Mouse (Mus musculus): ENCODE measurements at regions not wholly inside any gene's neighbourhood (a gene's known extent, or its start where the extent isn't known, plus 50 kb on each side); places are given as distances from the start of the nearest gene placed in this dataset. TPM values are rescaled to one million over a fixed set of nuclear protein-coding genes. Genes with fewer than 3 reads are reported as not detected.

- Histone ChIP-seq H3K27ac (replicated peaks; ENCODE audit: low read depth, low read length) (no peak overlapping the region), H3K9me3 (ENCODE audit: control insufficient read depth, low read length) (no peaks in the 10 kb centered on the region), H3K4me3 (ENCODE audit: low read depth, low read length) (no peak overlapping the region), H3K9ac (ENCODE audit: low read length) (no peak overlapping the region), H3K36me3 (ENCODE audit: control insufficient read depth, insufficient read depth, low read length) (no peaks in the 10 kb centered on the region), H3K27me3 (ENCODE audit: control insufficient read depth, insufficient read depth, low read length) (no peaks in the 10 kb centered on the region), H3K4me1 (ENCODE audit: control insufficient read depth, insufficient read depth, low read length) (no peaks in the 10 kb centered on the region), H3K4me2 (ENCODE audit: low read depth, severe bottlenecking) (no peak overlapping the region)
- no peak for DNase-seq (ENCODE audit: low spot score)
- WGBS, result 73% methylated on average over 4 of the region's 4 CpGs
- ATAC-seq (ENCODE audit: insufficient number of reproducible peaks, low FRiP score, low TSS enrichment, low read depth), result no peak
Measured at GRCm38 (mm10) chrX:103556046-103556445, 74.3 kb upstream of the Zcchc13 start.

GRCm38 (mm10) chrX:103556681-103557490 lies 73.5 kb upstream of the Zcchc13 start:
- no peak overlapping the region for H3K9ac ChIP-seq (ENCODE audit: low read length)
- DNase-seq (ENCODE audit: low spot score), result no peak

GRCm38 (mm10) chrX:103557496-103557895 lies 72.9 kb upstream of the Zcchc13 start:
- H3K9me3 ChIP-seq (ENCODE audit: control insufficient read depth, low read length), result no peaks in the 10 kb centered on the region
- H3K4me1 ChIP-seq (ENCODE audit: control insufficient read depth, insufficient read depth, low read length), result no peaks in the 10 kb centered on the region
- 83% methylated on average over 4 of the region's 4 CpGs for WGBS
- no peaks in the 10 kb centered on the region for H3K36me3 ChIP-seq (ENCODE audit: control insufficient read depth, insufficient read depth, low read length)
- H3K27me3 ChIP-seq (ENCODE audit: control insufficient read depth, insufficient read depth, low read length), result no peaks in the 10 kb centered on the region
- no peak overlapping the region for H3K9ac ChIP-seq (ENCODE audit: low read length)
- no peak overlapping the region for H3K27ac ChIP-seq (replicated peaks; ENCODE audit: low read depth, low read length)
- ATAC-seq (ENCODE audit: insufficient number of reproducible peaks, low FRiP score, low TSS enrichment, low read depth) (no peak), DNase-seq (ENCODE audit: low spot score) (no peak)
- H3K4me2 ChIP-seq (ENCODE audit: low read depth, severe bottlenecking), result no peak overlapping the region
- no peak overlapping the region for H3K4me3 ChIP-seq (ENCODE audit: low read depth, low read length)

More at GRCm38 (mm10) chrX:103556681-103557490, 73.5 kb upstream of the Zcchc13 start:
- no peaks in the 10 kb centered on the region for H3K36me3 ChIP-seq (ENCODE audit: control insufficient read depth, insufficient read depth, low read length)
- no peak for ATAC-seq (ENCODE audit: insufficient number of reproducible peaks, low FRiP score, low TSS enrichment, low read depth)
- no peak overlapping the region for H3K4me3 ChIP-seq (ENCODE audit: low read depth, low read length)
- H3K4me1 ChIP-seq (ENCODE audit: control insufficient read depth, insufficient read depth, low read length), result no peaks in the 10 kb centered on the region
- H3K27ac ChIP-seq (replicated peaks; ENCODE audit: low read depth, low read length), result no peak overlapping the region
- no peak overlapping the region for H3K4me2 ChIP-seq (ENCODE audit: low read depth, severe bottlenecking)
- H3K27me3 ChIP-seq (ENCODE audit: control insufficient read depth, insufficient read depth, low read length), result no peaks in the 10 kb centered on the region
- 53% methylated on average over 7 of the region's 7 CpGs for WGBS
- H3K9me3 ChIP-seq (ENCODE audit: control insufficient read depth, low read length), result no peaks in the 10 kb centered on the region

GRCm38 (mm10) chrX:103563531-103564246 lies 66.7 kb upstream of the Zcchc13 start:
- H3K27ac ChIP-seq (replicated peaks; ENCODE audit: low read depth, low read length), result no peak overlapping the region
- ATAC-seq (ENCODE audit: insufficient number of reproducible peaks, low FRiP score, low TSS enrichment, low read depth), result no peak

GRCm38 (mm10) chrX:103573344-103573743 lies 57.0 kb upstream of the Zcchc13 start:
- H3K9me3 ChIP-seq (ENCODE audit: control insufficient read depth, low read length), result no peaks in the 10 kb centered on the region
- DNase-seq (ENCODE audit: low spot score), result no peak
- no peak for ATAC-seq (ENCODE audit: insufficient number of reproducible peaks, low FRiP score, low TSS enrichment, low read depth)
- no peaks in the 10 kb centered on the region for H3K4me1 ChIP-seq (ENCODE audit: control insufficient read depth, insufficient read depth, low read length)
- WGBS, result 95% methylated on average over 4 of the region's 4 CpGs
- H3K36me3 ChIP-seq (ENCODE audit: control insufficient read depth, insufficient read depth, low read length), result 0 out of 2 replicates have a peak, but pooled peaks cover 2% of the 10 kb centered on the region
- no peak overlapping the region for H3K4me2 ChIP-seq (ENCODE audit: low read depth, severe bottlenecking)
- no peak overlapping the region for H3K4me3 ChIP-seq (ENCODE audit: low read depth, low read length)
- H3K9ac ChIP-seq (ENCODE audit: low read length), result no peak overlapping the region
- H3K27me3 ChIP-seq (ENCODE audit: control insufficient read depth, insufficient read depth, low read length), result no peaks in the 10 kb centered on the region
- H3K27ac ChIP-seq (replicated peaks; ENCODE audit: low read depth, low read length), result no peak overlapping the region

More at GRCm38 (mm10) chrX:103563531-103564246, 66.7 kb upstream of the Zcchc13 start:
- Histone ChIP-seq H3K27me3 (ENCODE audit: control insufficient read depth, insufficient read depth, low read length) (no peaks in the 10 kb centered on the region), H3K9ac (ENCODE audit: low read length) (no peak overlapping the region), H3K36me3 (ENCODE audit: control insufficient read depth, insufficient read depth, low read length) (no peaks in the 10 kb centered on the region; the same call in 1 of the 2 replicates), H3K9me3 (ENCODE audit: control insufficient read depth, low read length) (no peaks in the 10 kb centered on the region), H3K4me2 (ENCODE audit: low read depth, severe bottlenecking) (no peak overlapping the region), H3K4me3 (ENCODE audit: low read depth, low read length) (no peak overlapping the region), H3K4me1 (ENCODE audit: control insufficient read depth, insufficient read depth, low read length) (no peaks in the 10 kb centered on the region)
- 88% methylated on average over 8 of the region's 8 CpGs for WGBS
- no peak for DNase-seq (ENCODE audit: low spot score)

GRCm38 (mm10) chrX:103579484-103579883 lies 50.9 kb upstream of the Zcchc13 start:
- 89% methylated on average over 5 of the region's 5 CpGs for WGBS
- H3K36me3 ChIP-seq (ENCODE audit: control insufficient read depth, insufficient read depth, low read length), result no peaks in the 10 kb centered on the region
- H3K9me3 ChIP-seq (ENCODE audit: control insufficient read depth, low read length), result no peaks in the 10 kb centered on the region
- H3K9ac ChIP-seq (ENCODE audit: low read length), result no peak overlapping the region
- H3K4me3 ChIP-seq (ENCODE audit: low read depth, low read length), result no peak overlapping the region
- no peak overlapping the region for H3K27ac ChIP-seq (replicated peaks; ENCODE audit: low read depth, low read length)
- DNase-seq (ENCODE audit: low spot score) (no peak), ATAC-seq (ENCODE audit: insufficient number of reproducible peaks, low FRiP score, low TSS enrichment, low read depth) (no peak)
- H3K4me2 ChIP-seq (ENCODE audit: low read depth, severe bottlenecking), result no peak overlapping the region
- H3K4me1 ChIP-seq (ENCODE audit: control insufficient read depth, insufficient read depth, low read length), result no peaks in the 10 kb centered on the region
- no peaks in the 10 kb centered on the region for H3K27me3 ChIP-seq (ENCODE audit: control insufficient read depth, insufficient read depth, low read length)

MicroRNA genes in the stretch of these regions (microRNA counts, 519-probe panel; counts per million panel counts)
- microRNA mmu-miR-374 (4,789 counts per million, percentile 79 among the panel's probes with 10 or more counts), microRNA mmu-miR-421 (4,280 counts per million, percentile 64 among the panel's probes with 10 or more counts)

Small RNA genes lying in the stretch of these regions (microRNA-seq; reads per million reads assigned to microRNA genes)
- gene Mir374b (not detected), gene Mir374c (not detected), gene Mir421 (784 reads per million, percentile 71 among the genes with 10 or more reads in this experiment)
